Mouse (Mus musculus) CD4-positive, CD25-positive, alpha-beta regulatory T cell, adult 2 months (primary cell): ENCODE measurements around the gene Atp6v0e.

Experiments used
- DNase-seq: peaks from one replicate; pipeline ENCODE4 v3.0.0-alpha.2; 2012; ENCODE audit warnings: low read depth, low spot score

The Atp6v0e gene

GRCm38 (mm10) chr17:26681276-26681675 is 18.2 kb downstream of the Atp6v0e start:
- DNase-seq, result peak; percentile 25

GRCm38 (mm10) chr17:26686334-26687000 is 23.4 kb downstream of the Atp6v0e start:
- no peak for DNase-seq

GRCm38 (mm10) chr17:26688795-26689735 is 26.0 kb downstream of the Atp6v0e start:
- no peak for DNase-seq

GRCm38 (mm10) chr17:26689810-26690209 is 26.8 kb downstream of the Atp6v0e start:
- DNase-seq, result no peak

GRCm38 (mm10) chr17:26690236-26690635 is 27.2 kb downstream of the Atp6v0e start:
- DNase-seq, result no peak

- no peak for DNase-seq
Measured at GRCm38 (mm10) chr17:26691110-26691509, 28.1 kb downstream of the Atp6v0e start.

GRCm38 (mm10) chr17:26693424-26693823 is 30.4 kb downstream of the Atp6v0e start:
- no peak for DNase-seq

GRCm38 (mm10) chr17:26694171-26694570 is 31.1 kb downstream of the Atp6v0e start:
- no peak for DNase-seq

GRCm38 (mm10) chr17:26695193-26695592 is 32.2 kb downstream of the Atp6v0e start:
- no peak for DNase-seq

GRCm38 (mm10) chr17:26698846-26699245 is 35.8 kb downstream of the Atp6v0e start:
- peak; percentile 58 for DNase-seq

GRCm38 (mm10) chr17:26699819-26700616 is 37.0 kb downstream of the Atp6v0e start:
- DNase-seq, result no peak

- DNase-seq, result no peak
Measured at GRCm38 (mm10) chr17:26701565-26701964, 38.5 kb downstream of the Atp6v0e start.

GRCm38 (mm10) chr17:26702621-26703020 is 39.6 kb downstream of the Atp6v0e start:
- no peak for DNase-seq

GRCm38 (mm10) chr17:26703671-26704070 is 40.6 kb downstream of the Atp6v0e start:
- DNase-seq, result no peak

- no peak for DNase-seq
Measured at GRCm38 (mm10) chr17:26705463-26706359, 42.7 kb downstream of the Atp6v0e start.

- no peak for DNase-seq
Measured at GRCm38 (mm10) chr17:26707066-26707465, 44.0 kb downstream of the Atp6v0e start.

GRCm38 (mm10) chr17:26708499-26708898 is 45.5 kb downstream of the Atp6v0e start:
- no peak for DNase-seq

- no peak for DNase-seq
Measured at GRCm38 (mm10) chr17:26708993-26709590, 46.1 kb downstream of the Atp6v0e start.

- no peak for DNase-seq
Measured at GRCm38 (mm10) chr17:26710049-26710448, 47.0 kb downstream of the Atp6v0e start.

- peak; percentile 99 for DNase-seq
Measured at GRCm38 (mm10) chr17:26715271-26715758, 52.3 kb downstream of the Atp6v0e start, which contains the start of gene Crebrf. Gene Crebrf (plus strand): TSS chr17:26715650.
